Mouse (Mus musculus) left cerebral cortex, postnatal 14 days (tissue): ENCODE data around the gene Gemin8. TPM values are rescaled to one million over a fixed set of nuclear protein-coding genes. Genes with fewer than 3 reads are reported as not detected.

ENCODE experiments used
- DNase-seq, 2 experiments: peaks; one replicate each; pipeline ENCODE4 v3.0.0; 2021 to 2022; ENCODE audit warnings: low spot score in 2 of 2, mixed read lengths in 1 of 2
- intact Hi-C: fragments of 180-260 bp; cut with DNase I; formaldehyde crosslinking; loops from one replicate; pipeline ENCODE4 v1.15.1; 2025
- long read RNA-seq, 2 experiments: library from polyadenylated mRNA; stranded (forward); transcript quantifications; one replicate each; pipeline ENCODE4 v2.0.0; 2021
- total RNA-seq, 2 experiments: library from RNA; stranded (reverse); gene quantifications; 2 replicates each; pipeline ENCODE4 v1.2.3; 2021

The Gemin8 gene
- total RNA-seq, result 10 to 100 TPM; 10.7 to 12.3 TPM
- long read RNA-seq, experiment 1, transcript Gemin8-201 (4 exons, 1,862 nt), result major isoform, 9 of 10 reads
- long read RNA-seq, experiment 1, partial matches to known transcripts, result 0 of 10 reads
- long read RNA-seq, experiment 1, other reads (novel, unspliced or antisense), result 1 of 10 reads
- long read RNA-seq, experiment 2, transcript Gemin8-201 (4 exons, 1,862 nt), result major isoform, 5 of 7 reads
- long read RNA-seq, experiment 2, partial matches to known transcripts, result 0 of 7 reads
- long read RNA-seq, experiment 2, other reads (novel, unspliced or antisense), result 1 of 7 reads

GRCm38 (mm10) chrX:166169892-166170799 is at the start of gene Gemin8:
Gene Gemin8, plus strand, starts transcription at chrX:166170454.
- intact Hi-C loops, result loop anchor here (5.0 to 10.0 kb wide), 5 partner anchors 47 to 1065 kb away; partner anchors contain the start of gene Gpm6b
- DNase-seq, result peak; percentile 95 to 96

- intact Hi-C loops, result loop anchor here (5.0 kb wide), 3 partner anchors 820 to 1605 kb away; partner anchors contain the start of gene Glra2
- DNase-seq, result peak in 1 of 2 experiments; percentile 24
Measured at GRCm38 (mm10) chrX:166147158-166147846, 23.0 kb upstream of the Gemin8 start.

GRCm38 (mm10) chrX:166162773-166163172 is 7.5 kb upstream of the Gemin8 start:
- DNase-seq, result no peak
- intact Hi-C loops, result loop anchor here (2.0 to 10.0 kb wide), 2 partner anchors 1072 to 1620 kb away; no protein-coding TSS in a partner anchor

- intact Hi-C loops, result loop anchor here (2.0 to 10.0 kb wide), 3 partner anchors 245 to 1067 kb away; no protein-coding TSS in a partner anchor
Measured at GRCm38 (mm10) chrX:166167307-166167706, 2.9 kb upstream of the Gemin8 start.

GRCm38 (mm10) chrX:166167923-166168322 is 2.3 kb upstream of the Gemin8 start:
- intact Hi-C loops, result loop anchor here (2.0 to 10.0 kb wide), 3 partner anchors 244 to 1067 kb away; no protein-coding TSS in a partner anchor
- DNase-seq, result no peak

More at GRCm38 (mm10) chrX:166167307-166167706, 2.9 kb upstream of the Gemin8 start:
- peak; percentile 44 to 46 for DNase-seq

GRCm38 (mm10) chrX:166170800-166171738 is 815 bp downstream of the Gemin8 start:
- DNase-seq, result no peak
- intact Hi-C loops, result loop anchor here (5.0 kb wide), 3 partner anchors 46 to 176 kb away; partner anchors contain the start of gene Gpm6b

- no peak for DNase-seq
- intact Hi-C loops, result loop anchor here (5.0 kb wide), 3 partner anchors 45 to 175 kb away; partner anchors contain the start of gene Gpm6b
Measured at GRCm38 (mm10) chrX:166172041-166172440, 1.8 kb downstream of the Gemin8 start.

GRCm38 (mm10) chrX:166172661-166173060 is 2.4 kb downstream of the Gemin8 start:
- intact Hi-C loops, result loop anchor here (5.0 kb wide), 3 partner anchors 45 to 175 kb away; partner anchors contain the start of gene Gpm6b
- DNase-seq, result no peak

- peak; percentile 26 to 48 for DNase-seq
- intact Hi-C loops, result loop anchor here (5.0 kb wide), 3 partner anchors 44 to 174 kb away; partner anchors contain the start of gene Gpm6b
Measured at GRCm38 (mm10) chrX:166173796-166174195, 3.5 kb downstream of the Gemin8 start.

GRCm38 (mm10) chrX:166177929-166178328 is 7.7 kb downstream of the Gemin8 start:
- DNase-seq, result no peak
- intact Hi-C loops, result no loop called here

GRCm38 (mm10) chrX:166183094-166183493 is 12.8 kb downstream of the Gemin8 start:
- intact Hi-C loops, result no loop called here
- no peak for DNase-seq

GRCm38 (mm10) chrX:166185327-166185913 is 15.2 kb downstream of the Gemin8 start:
- intact Hi-C loops, result no loop called here
- no peak for DNase-seq

- no peak for DNase-seq
- intact Hi-C loops, result no loop called here
Measured at GRCm38 (mm10) chrX:166187803-166188202, 17.5 kb downstream of the Gemin8 start.

- DNase-seq, result no peak
- intact Hi-C loops, result no loop called here
Measured at GRCm38 (mm10) chrX:166196327-166196726, 26.1 kb downstream of the Gemin8 start.

GRCm38 (mm10) chrX:166198266-166198665 is 28.0 kb downstream of the Gemin8 start:
- no peak for DNase-seq
- intact Hi-C loops, result no loop called here

- intact Hi-C loops, result no loop called here
- no peak for DNase-seq
Measured at GRCm38 (mm10) chrX:166199812-166200211, 29.6 kb downstream of the Gemin8 start.

GRCm38 (mm10) chrX:166214576-166214975 is 44.3 kb downstream of the Gemin8 start:
- DNase-seq, result peak; percentile 8 to 69
- intact Hi-C loops, result no loop called here
